Mouse (Mus musculus) frontal cortex, postnatal 25 days (tissue): ENCODE results near the gene Tspan13.

Experiments
- DNase-seq, 2 experiments: peaks; one replicate each; pipeline ENCODE4 v3.0.0; 2022; ENCODE audit warnings: low spot score in 2 of 2

Tspan13 gene

GRCm38 (mm10) chr12:36032419-36032818, 9.9 kb downstream of the Tspan13 start:
- no peak for DNase-seq

- no peak for DNase-seq
These were observed 11.5 kb downstream of the Tspan13 start for GRCm38 (mm10) chr12:36030660-36031363.

- no peak for DNase-seq
These were observed 12.6 kb downstream of the Tspan13 start for GRCm38 (mm10) chr12:36029687-36030086.

GRCm38 (mm10) chr12:36028968-36029645, 13.2 kb downstream of the Tspan13 start:
- DNase-seq = no peak

- no peak for DNase-seq
These were observed 15.1 kb downstream of the Tspan13 start for GRCm38 (mm10) chr12:36027171-36027570.

- no peak for DNase-seq
These were observed 16.2 kb downstream of the Tspan13 start for GRCm38 (mm10) chr12:36026126-36026525.

- no peak for DNase-seq
These were observed 21.6 kb downstream of the Tspan13 start for GRCm38 (mm10) chr12:36020710-36021109.

GRCm38 (mm10) chr12:36020081-36020480, 22.2 kb downstream of the Tspan13 start:
- no peak for DNase-seq

GRCm38 (mm10) chr12:36019572-36019971, 22.7 kb downstream of the Tspan13 start:
- no peak for DNase-seq

- no peak for DNase-seq
These were observed 24.5 kb downstream of the Tspan13 start for GRCm38 (mm10) chr12:36017791-36018190.

GRCm38 (mm10) chr12:36013216-36013910, 28.9 kb downstream of the Tspan13 start:
- DNase-seq = no peak

- DNase-seq = no peak
These were observed 33.8 kb downstream of the Tspan13 start for GRCm38 (mm10) chr12:36008364-36009047.

GRCm38 (mm10) chr12:36007581-36007980, 34.7 kb downstream of the Tspan13 start:
- DNase-seq = no peak

GRCm38 (mm10) chr12:36004714-36005113, 37.6 kb downstream of the Tspan13 start:
- no peak for DNase-seq

GRCm38 (mm10) chr12:35995799-35996198, 46.5 kb downstream of the Tspan13 start:
- DNase-seq = no peak

- DNase-seq = no peak
These were observed 48.2 kb downstream of the Tspan13 start for GRCm38 (mm10) chr12:35994098-35994497.

- DNase-seq = no peak
These were observed 48.7 kb downstream of the Tspan13 start for GRCm38 (mm10) chr12:35993583-35993982.

- DNase-seq = no peak
These were observed 49.6 kb downstream of the Tspan13 start, which contains the start of gene Agr2 for GRCm38 (mm10) chr12:35992711-35993110. TSS of gene Agr2 (plus strand) at chr12:35992907.

GRCm38 (mm10) chr12:35984743-35985142, 57.6 kb downstream of the Tspan13 start:
- no peak for DNase-seq

GRCm38 (mm10) chr12:35983472-35983871, 58.8 kb downstream of the Tspan13 start:
- DNase-seq = no peak

GRCm38 (mm10) chr12:35981732-35982360, 60.5 kb downstream of the Tspan13 start:
- DNase-seq = no peak

GRCm38 (mm10) chr12:35979625-35980024, 62.7 kb downstream of the Tspan13 start:
- no peak for DNase-seq
